Mouse (Mus musculus) embryonic facial prominence, embryonic 12.5 days (tissue): Measurements from ENCODE around the gene Mta3. TPM values are rescaled to one million over a fixed set of nuclear protein-coding genes. Genes with fewer than 3 reads are reported as not detected.
A peak's percentile ranks its signal among the peaks of the same experiment; 100 is the strongest.

Source experiments
- ATAC-seq: fragments of 200-750 bp; cut with Nextera tagmentation; 2 replicates; pipeline ENCODE4 v1.8.0; 2017; ENCODE audit not compliant: insufficient number of reproducible peaks, insufficient read depth, low FRiP score, low TSS enrichment
- H3K27ac ChIP-seq: fragments of 300-500 bp; sonication (generic); 2 replicates; pipeline ENCODE4 v1.5.1; 2016; ENCODE audit warnings: mild to moderate bottlenecking
- H3K27me3 ChIP-seq: fragments of 300-500 bp; sonication (generic); 2 replicates; pipeline ENCODE4 v1.6.1; 2016; ENCODE audit warnings: mild to moderate bottlenecking, moderate library complexity
- H3K36me3 ChIP-seq: fragments of 300-500 bp; sonication (generic); 2 replicates; pipeline ENCODE4 v1.6.1; 2016; ENCODE audit warnings: mild to moderate bottlenecking
- H3K4me1 ChIP-seq: fragments of 300-500 bp; sonication (generic); 2 replicates; pipeline ENCODE4 v1.6.1; 2016
- H3K4me2 ChIP-seq: fragments of 300-500 bp; sonication (generic); replicated peaks from 2 replicates; pipeline ENCODE4 v1.6.1; 2016; ENCODE audit warnings: mild to moderate bottlenecking, moderate library complexity
- H3K4me3 ChIP-seq: fragments of 300-500 bp; sonication (generic); 2 replicates; pipeline ENCODE4 v1.5.1; 2016; ENCODE audit warnings: mild to moderate bottlenecking
- H3K9ac ChIP-seq: fragments of 300-500 bp; sonication (generic); 2 replicates; pipeline ENCODE4 v1.6.1; 2016; ENCODE audit warnings: mild to moderate bottlenecking, moderate library complexity
- H3K9me3 ChIP-seq: fragments of 300-500 bp; sonication (generic); 2 replicates; pipeline ENCODE4 v1.6.1; 2016; ENCODE audit warnings: mild to moderate bottlenecking, moderate library complexity
- WGBS: fragments of 180-500 bp; shearing (Covaris S2); methylation state at CpG from one replicate; pipeline ENCODE4 v1.1.7; 2016; 5-methylcytosine and 5-hydroxymethylcytosine counted together
- polyA plus RNA-seq: library from polyadenylated mRNA; unstranded; fragments of >200 nt; fragmentation: Nextera tagmentation; extraction: Ambion mirVana; gene quantifications from 2 replicates; pipeline ENCODE4 v1.2.1, GENCODE M21; 2016

The Mta3 gene
- 49.2 and 49.7 TPM in 2 replicates for polyA plus RNA-seq

DNA sequence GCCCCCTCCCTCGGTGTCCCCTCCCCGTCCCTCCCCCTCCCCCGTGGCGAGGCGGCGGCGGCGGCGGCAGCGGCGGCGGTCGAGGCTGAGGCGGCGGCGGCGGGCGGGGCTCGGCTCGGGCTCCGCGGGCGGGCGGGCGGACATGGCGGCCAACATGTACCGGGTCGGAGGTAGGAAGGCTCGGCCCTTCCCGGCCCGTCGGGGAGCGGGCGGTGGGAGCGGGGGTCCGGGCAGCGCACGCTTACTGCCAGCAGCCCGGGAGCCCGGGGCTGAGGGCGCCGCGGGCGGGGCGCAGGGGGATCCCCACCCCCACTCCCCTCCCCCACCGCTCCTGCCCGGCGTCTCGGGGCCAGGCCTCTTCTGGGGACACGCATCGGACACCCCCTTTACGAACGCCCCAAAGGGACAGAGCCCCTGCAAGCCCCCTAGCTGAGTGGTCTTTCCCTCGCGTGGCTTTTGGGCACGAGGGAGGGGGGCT lies at the start of gene Mta3:
Gene Mta3, plus strand, starts transcription at position 48 of the 478 bp plus-strand sequence.
- peak within 1 kb of the TSS; percentile 88 for H3K27ac ChIP-seq
- H3K27me3 ChIP-seq = no peaks in the 10 kb centered on the region
- no peak; the same call in none of the 2 replicates for ATAC-seq
- no peaks in the 10 kb centered on the region for H3K9me3 ChIP-seq
- 0% methylated on average over 16 of the region's 56 CpGs for WGBS
- H3K4me2 ChIP-seq = peak within 1 kb of the TSS; percentile 79
- peak within 1 kb of the TSS; percentile 75 for H3K4me3 ChIP-seq
- H3K36me3 ChIP-seq = peaks cover 13% of the 10 kb centered on the region; the same call in 1 of the 2 replicates
- peak within 1 kb of the TSS; percentile 96 for H3K9ac ChIP-seq
- peaks cover 10% of the 10 kb centered on the region; the same call in 1 of the 2 replicates for H3K4me1 ChIP-seq

DNA sequence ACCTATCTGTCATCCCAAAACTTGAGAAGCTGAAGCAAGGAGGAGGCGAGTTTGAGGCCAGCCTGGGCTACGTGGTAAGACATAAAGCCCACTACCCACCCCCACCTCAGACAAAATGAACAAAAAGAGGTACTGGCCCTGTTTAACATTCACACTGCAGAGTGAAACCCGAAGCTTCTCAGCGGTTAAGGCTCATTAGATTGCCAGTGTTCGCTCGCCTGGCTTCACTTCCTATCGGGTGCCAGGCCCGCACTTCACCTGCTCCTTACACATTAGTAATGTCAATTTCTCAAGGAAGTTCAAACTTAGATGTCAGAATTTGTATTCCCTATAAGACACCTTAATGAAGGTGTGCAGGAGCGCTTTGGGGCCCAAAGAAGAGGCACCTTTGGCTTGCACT lies 48.6 kb upstream of the Mta3 start:
- no peak overlapping the region for H3K4me3 ChIP-seq
- 63% methylated on average over 9 of the region's 9 CpGs for WGBS
- H3K9me3 ChIP-seq = no peaks in the 10 kb centered on the region
- ATAC-seq = no peak
- H3K9ac ChIP-seq = no peak overlapping the region
- no peak overlapping the region for H3K27ac ChIP-seq
- H3K27me3 ChIP-seq = no peaks in the 10 kb centered on the region
- no peaks in the 10 kb centered on the region for H3K36me3 ChIP-seq
- H3K4me1 ChIP-seq = no peaks in the 10 kb centered on the region
- no peak overlapping the region for H3K4me2 ChIP-seq

DNA sequence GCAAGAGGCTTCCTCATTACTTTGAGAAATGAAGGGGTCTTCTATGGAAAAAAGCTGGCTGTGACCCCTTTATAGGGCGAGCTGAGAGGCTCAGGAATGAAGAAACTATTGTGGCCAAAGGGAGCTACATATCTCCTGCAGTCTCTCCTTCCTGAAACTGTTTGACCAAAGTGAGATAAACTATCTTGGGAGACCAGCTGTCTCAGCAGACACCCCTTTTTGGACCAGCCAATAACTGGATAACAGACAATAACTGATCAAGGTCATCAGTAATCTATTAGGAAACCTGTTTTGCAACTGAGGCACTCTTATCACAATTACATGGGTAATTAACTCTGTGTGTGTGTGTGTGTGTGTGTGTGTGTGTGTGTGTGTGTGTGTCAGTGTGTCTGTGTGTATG lies 47.0 kb upstream of the Mta3 start:
- 82% methylated on average over 1 of the region's 1 CpGs for WGBS
- Histone ChIP-seq H3K27ac (no peak overlapping the region), H3K4me3 (no peak overlapping the region), H3K4me2 (no peak overlapping the region), H3K4me1 (no peaks in the 10 kb centered on the region), H3K9me3 (no peaks in the 10 kb centered on the region), H3K9ac (no peak overlapping the region), H3K36me3 (no peaks in the 10 kb centered on the region), H3K27me3 (no peaks in the 10 kb centered on the region)
- no peak for ATAC-seq

DNA sequence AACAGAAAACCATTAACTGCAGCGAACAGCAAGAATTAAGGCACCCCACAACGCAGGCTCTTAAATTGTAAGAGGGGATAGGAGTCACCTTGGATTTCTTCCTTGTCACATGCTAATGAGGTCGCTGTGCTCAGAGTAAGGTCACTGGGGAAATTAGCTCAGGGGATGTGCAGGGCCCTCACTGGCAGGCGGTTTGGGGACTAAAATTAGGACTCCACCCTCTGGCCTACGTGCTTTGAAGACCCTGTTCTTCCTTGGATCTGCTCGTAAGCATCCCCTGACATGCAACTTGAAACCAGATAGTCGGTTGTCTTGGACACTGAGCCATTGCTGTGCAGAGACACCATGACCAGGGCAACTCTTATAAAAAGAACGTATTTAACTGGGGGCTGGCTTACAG lies 41.2 kb upstream of the Mta3 start:
- Histone ChIP-seq H3K36me3 (no peaks in the 10 kb centered on the region), H3K27me3 (no peaks in the 10 kb centered on the region), H3K4me2 (no peak overlapping the region), H3K9ac (no peak overlapping the region), H3K27ac (no peak overlapping the region), H3K4me1 (no peaks in the 10 kb centered on the region), H3K4me3 (no peak overlapping the region), H3K9me3 (no peaks in the 10 kb centered on the region)
- ATAC-seq = no peak
- 37% methylated on average over 8 of the region's 8 CpGs for WGBS

DNA sequence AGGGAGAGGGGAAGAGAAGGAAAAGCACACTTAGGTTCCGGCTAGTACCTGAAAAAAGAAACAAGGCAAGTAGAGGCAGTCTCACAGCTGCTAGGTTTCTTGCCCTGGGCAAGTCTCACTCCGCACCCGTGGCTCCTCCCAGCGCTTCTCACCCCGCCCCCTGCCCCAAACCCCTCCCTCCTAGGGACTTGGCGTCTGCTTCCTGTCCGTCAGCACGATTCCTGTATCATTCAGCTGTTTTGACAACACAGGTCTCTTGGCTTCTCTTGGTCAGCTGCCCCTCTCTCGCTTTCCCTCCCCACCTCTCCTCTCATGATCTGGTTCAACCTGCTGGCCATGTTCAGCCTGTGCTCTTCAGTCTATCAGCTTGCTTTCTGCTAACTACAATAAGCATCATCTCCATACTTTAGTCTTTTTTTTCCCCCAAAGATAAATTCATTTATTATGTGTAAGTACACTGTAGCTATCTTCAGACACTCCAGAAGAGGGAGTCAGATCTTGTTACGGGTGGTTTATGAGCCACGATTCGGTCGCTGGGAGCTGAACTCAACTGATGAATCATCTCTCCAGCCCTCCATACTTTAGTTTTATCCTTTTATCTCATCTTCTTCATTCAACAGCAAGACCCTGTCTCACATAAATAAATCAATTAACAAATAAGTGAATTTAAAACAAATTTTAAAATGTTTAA lies 39.2 kb upstream of the Mta3 start:
- Histone ChIP-seq H3K4me3 (no peak overlapping the region), H3K36me3 (no peaks in the 10 kb centered on the region), H3K27me3 (no peaks in the 10 kb centered on the region), H3K27ac (no peak overlapping the region), H3K9me3 (no peaks in the 10 kb centered on the region), H3K9ac (no peak overlapping the region), H3K4me1 (no peaks in the 10 kb centered on the region), H3K4me2 (no peak overlapping the region)
- ATAC-seq = no peak
- 68% methylated on average over 13 of the region's 13 CpGs for WGBS

DNA sequence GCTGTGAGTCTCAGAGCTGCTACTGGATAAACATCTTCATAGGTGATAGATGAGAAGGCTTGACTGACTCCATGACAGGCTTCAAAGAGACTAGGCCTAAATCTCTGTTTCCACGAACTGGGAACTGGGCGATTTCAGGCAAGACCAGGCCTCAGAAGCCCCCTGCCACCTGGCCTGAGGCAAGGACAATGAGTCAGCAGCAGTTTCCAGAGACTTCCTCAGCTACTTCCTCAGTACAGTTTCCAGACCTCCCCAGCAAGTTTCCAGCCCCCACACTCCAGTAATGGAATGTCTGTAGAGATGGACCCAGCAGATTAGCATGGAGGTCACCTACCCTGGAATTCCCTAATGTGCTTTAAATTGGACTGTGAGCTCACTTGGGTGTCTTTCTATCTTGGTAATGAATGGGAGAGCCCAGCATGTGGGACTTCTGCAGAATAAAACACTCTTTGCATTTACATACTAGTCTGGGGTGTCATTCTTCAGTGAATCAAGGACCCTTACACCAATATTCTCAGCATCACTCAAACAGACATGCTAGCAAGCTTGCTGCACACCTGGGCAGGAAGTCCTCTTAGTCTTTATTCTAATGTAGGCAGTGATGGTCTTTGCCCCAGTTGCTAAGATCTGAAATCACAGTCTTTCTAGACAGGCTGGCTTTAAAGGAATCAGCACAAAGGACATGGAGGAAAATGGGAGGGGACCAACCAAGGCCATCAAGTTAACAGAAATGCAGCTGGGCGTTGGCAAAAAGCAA lies 37.9 kb upstream of the Mta3 start:
- Histone ChIP-seq H3K9ac (no peak overlapping the region), H3K27me3 (no peaks in the 10 kb centered on the region), H3K27ac (no peak overlapping the region), H3K4me1 (no peaks in the 10 kb centered on the region), H3K36me3 (no peaks in the 10 kb centered on the region), H3K9me3 (no peaks in the 10 kb centered on the region), H3K4me2 (no peak overlapping the region), H3K4me3 (no peak overlapping the region)
- no peak for ATAC-seq
- 87% methylated on average over 3 of the region's 3 CpGs for WGBS

DNA sequence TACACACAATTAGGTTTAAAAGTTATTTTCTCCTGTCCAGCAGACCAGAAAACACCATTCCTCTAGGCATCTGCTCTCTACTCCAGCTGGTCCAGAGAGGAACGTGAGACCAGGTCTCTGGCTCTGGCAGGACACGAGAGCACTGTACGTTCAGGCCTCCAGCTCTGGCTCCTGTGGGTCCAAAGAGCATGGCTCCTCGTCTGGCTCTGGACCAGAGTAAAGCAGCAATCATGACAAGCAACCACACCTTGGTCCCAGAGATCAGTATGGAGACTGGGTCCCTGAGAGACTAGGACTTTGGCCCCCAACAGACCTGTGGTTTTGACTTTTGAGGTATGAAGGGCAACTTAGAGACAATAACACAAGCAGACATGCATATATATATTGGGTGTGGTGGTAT lies 33.3 kb upstream of the Mta3 start:
- H3K4me3 ChIP-seq = no peak overlapping the region
- WGBS = 81% methylated on average over 4 of the region's 4 CpGs
- no peak overlapping the region for H3K4me2 ChIP-seq
- H3K27ac ChIP-seq = no peak overlapping the region
- no peaks in the 10 kb centered on the region for H3K27me3 ChIP-seq
- no peak overlapping the region for H3K9ac ChIP-seq
- H3K4me1 ChIP-seq = no peaks in the 10 kb centered on the region
- H3K9me3 ChIP-seq = no peaks in the 10 kb centered on the region
- no peak for ATAC-seq
- no peaks in the 10 kb centered on the region for H3K36me3 ChIP-seq

DNA sequence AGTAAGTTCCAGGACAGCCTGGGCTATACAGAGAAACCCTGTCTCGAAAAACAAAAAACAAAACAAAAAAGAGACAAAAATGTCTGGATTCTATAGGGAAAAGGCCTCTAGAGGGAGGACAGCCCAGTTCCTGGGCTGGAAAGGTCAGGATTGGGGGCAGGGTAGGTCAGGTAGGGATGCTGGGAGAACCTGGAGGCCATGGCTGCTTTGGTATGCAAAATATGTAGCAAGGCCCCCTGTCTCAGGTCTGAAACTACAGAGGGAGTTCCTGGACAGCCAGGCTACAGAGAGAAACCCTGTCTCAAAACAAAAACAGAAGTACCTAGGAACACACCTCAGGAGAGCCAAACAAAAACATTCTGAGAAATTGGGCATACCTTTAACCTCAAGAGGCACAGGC lies 28.6 kb upstream of the Mta3 start:
- no peaks in the 10 kb centered on the region for H3K9me3 ChIP-seq
- no peak overlapping the region for H3K9ac ChIP-seq
- ATAC-seq = no peak
- no peaks in the 10 kb centered on the region for H3K4me1 ChIP-seq
- no peak overlapping the region for H3K4me3 ChIP-seq
- WGBS = 84% methylated on average over 1 of the region's 1 CpGs
- no peaks in the 10 kb centered on the region for H3K36me3 ChIP-seq
- H3K27me3 ChIP-seq = no peaks in the 10 kb centered on the region
- H3K4me2 ChIP-seq = no peak overlapping the region
- no peak overlapping the region for H3K27ac ChIP-seq

DNA sequence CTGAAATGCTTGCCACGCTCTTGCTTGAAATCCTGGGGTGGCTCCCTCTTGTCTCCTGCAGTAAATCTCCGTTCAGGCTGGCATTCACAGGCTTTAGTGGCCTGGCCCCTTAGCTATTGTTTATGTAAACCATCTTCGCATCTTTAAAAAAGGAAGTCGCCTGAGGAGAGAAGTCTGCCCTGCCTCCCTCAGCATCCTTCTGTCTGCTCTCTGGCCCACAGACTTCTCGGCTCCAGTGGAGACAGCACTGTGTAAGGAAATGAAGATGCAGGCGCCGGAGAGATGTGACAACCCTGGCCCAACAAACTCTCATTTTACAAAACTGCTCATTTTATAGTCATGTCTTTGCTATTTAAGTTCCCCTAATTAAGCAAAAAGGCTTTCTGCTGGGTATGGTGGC lies 24.0 kb upstream of the Mta3 start:
- ATAC-seq = no peak
- Histone ChIP-seq H3K27me3 (no peaks in the 10 kb centered on the region), H3K9ac (no peak overlapping the region), H3K9me3 (no peaks in the 10 kb centered on the region), H3K36me3 (no peaks in the 10 kb centered on the region), H3K27ac (no peak overlapping the region), H3K4me3 (no peak overlapping the region), H3K4me1 (no peaks in the 10 kb centered on the region), H3K4me2 (no peak overlapping the region)
- WGBS = 56% methylated on average over 7 of the region's 7 CpGs

DNA sequence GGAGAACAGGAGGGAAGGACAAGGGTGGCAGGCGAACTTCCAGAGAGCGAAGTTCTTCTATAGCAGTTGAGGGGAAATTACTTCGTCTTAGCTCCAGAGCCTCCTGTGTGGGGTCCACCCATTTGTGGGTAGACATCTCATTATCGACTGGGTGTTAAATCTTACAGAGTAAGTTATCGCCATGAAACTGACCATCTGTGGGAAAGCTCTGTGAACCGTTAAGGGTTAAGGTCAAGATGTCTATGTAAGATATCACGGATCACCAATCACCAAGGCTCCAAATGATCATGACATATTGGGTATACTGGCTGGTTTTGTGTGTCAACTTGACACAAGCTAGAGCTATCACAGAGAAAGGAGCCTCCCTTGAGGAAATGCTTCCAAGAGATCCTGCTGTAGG lies 21.5 kb upstream of the Mta3 start:
- Histone ChIP-seq H3K27me3 (no peaks in the 10 kb centered on the region), H3K36me3 (no peaks in the 10 kb centered on the region), H3K9ac (no peak overlapping the region), H3K4me3 (no peak overlapping the region), H3K4me1 (no peaks in the 10 kb centered on the region), H3K9me3 (no peaks in the 10 kb centered on the region), H3K27ac (no peak overlapping the region), H3K4me2 (no peak overlapping the region)
- WGBS = 81% methylated on average over 7 of the region's 7 CpGs
- ATAC-seq = no peak

DNA sequence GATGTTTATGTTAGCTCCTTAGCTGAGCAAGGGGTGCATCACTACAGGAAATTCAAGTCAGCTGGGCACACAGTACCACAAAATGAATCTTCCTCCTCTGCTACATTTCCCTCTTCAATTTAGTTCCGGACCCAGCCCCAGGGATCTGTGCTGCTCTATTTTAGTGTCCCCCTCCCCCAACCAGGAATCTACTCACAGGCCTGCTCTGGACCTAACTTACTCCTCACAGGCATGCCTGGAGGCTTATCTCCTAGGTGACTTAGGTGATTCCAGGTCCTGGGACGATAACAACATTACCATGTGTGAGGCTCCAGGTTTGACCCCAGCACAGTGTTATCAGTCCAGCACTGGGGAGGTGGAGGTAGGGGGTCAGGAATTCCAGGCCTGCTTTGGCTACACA lies 15.5 kb upstream of the Mta3 start:
- no peaks in the 10 kb centered on the region for H3K36me3 ChIP-seq
- no peaks in the 10 kb centered on the region for H3K9me3 ChIP-seq
- H3K4me2 ChIP-seq = no peak overlapping the region
- no peak overlapping the region for H3K27ac ChIP-seq
- no peak for ATAC-seq
- H3K4me1 ChIP-seq = no peaks in the 10 kb centered on the region
- no peak overlapping the region for H3K4me3 ChIP-seq
- 54% methylated on average over 2 of the region's 2 CpGs for WGBS
- H3K9ac ChIP-seq = no peak overlapping the region
- H3K27me3 ChIP-seq = no peaks in the 10 kb centered on the region

DNA sequence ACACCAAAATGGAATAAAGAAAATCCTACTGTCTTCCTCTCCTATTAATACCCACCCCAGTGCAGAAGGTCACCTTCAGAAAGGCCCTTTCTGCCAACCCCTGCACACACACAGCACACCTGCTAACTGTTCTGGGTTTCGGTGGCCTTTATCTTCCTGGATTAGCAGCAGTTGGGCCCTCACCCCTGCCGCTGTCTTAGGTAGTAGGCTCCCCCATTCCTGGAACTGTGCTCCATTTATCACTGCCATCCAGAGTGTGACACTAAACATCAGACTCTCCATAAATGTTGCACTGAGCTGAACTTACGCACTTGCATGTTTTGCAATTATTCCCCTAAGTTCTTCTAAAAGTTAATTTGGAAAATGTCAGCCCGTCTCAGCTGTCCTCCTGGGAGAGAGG lies 14.6 kb upstream of the Mta3 start:
- no peak overlapping the region for H3K4me3 ChIP-seq
- no peak overlapping the region for H3K9ac ChIP-seq
- ATAC-seq = no peak
- H3K4me2 ChIP-seq = no peak overlapping the region
- no peaks in the 10 kb centered on the region for H3K4me1 ChIP-seq
- H3K36me3 ChIP-seq = no peaks in the 10 kb centered on the region
- no peaks in the 10 kb centered on the region for H3K27me3 ChIP-seq
- no peak overlapping the region for H3K27ac ChIP-seq
- WGBS = 70% methylated on average over 4 of the region's 4 CpGs
- no peaks in the 10 kb centered on the region for H3K9me3 ChIP-seq
